8 mouse cellular contexts compared by ENCODE assay signal in the genomic region with DNA sequence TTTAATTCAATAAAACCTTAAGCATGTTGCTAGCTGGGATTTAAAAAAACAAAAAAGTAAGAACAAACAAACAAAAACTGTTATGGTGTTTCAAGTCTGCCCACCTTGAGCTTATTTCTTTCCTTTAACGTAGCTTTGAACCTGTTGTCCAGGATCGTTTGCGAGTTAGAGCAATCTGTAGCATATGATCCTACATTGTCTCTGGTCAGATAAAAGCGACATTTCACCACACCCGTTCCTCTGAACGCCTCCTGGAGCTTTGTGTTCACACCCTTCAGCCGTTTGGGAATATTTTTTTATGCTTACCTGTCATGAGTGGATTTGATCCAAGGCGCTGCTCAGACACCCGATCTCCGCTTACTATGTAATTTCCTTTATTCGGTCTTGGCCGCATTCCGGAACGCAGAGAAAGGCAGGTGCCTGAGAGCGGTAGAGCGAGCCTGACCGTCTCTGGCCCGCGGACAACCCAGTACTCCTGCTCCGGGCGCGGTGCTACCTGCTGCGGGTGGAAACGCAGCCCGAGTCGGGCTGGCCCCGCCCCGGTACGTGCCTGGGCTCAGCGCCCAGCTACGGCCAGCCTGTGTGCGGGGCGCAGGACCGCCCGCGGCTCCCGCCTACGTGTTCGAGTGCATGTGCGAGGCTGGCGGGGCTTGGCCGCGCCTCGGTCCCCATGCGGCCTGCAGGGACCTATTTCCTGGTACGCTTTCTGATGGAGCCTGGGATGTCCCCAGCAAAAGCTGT. TPM values are rescaled to one million over a fixed set of nuclear protein-coding genes. Genes with fewer than 3 reads are reported as not detected.
DNase-seq lines count a peak whose midpoint lies in the region; ATAC-seq and TF ChIP-seq lines count a peak whose summit lies in the region.

No protein-coding gene starts in this region.

- H3K4me3 ChIP-seq in brown adipose tissue, adult 24 weeks (ENCODE audit: insufficient read depth, low read depth, low read length), result peak overlapping the region; percentile 42
- peak overlapping the region; percentile 45 for H3K4me3 ChIP-seq in forebrain, embryonic 12.5 days (replicated peaks)
- peak overlapping the region; percentile 32 for H3K4me3 ChIP-seq in liver, postnatal 0 days (ENCODE audit: low read depth, low read length)
- peak overlapping the region; percentile 45 for H3K4me3 ChIP-seq in neural tube, embryonic 13.5 days

- TF ChIP-seq CTCF in liver, postnatal 0 days (IDR thresholded peaks at IDR 0.05; ENCODE audit: low read depth), result no peak

- peak overlapping the region; percentile 59 for H3K9ac ChIP-seq in forebrain, embryonic 12.5 days
- peak overlapping the region; percentile 23 for H3K9ac ChIP-seq in liver, postnatal 0 days (replicated peaks)
- peak overlapping the region; percentile 69 for H3K9ac ChIP-seq in neural tube, embryonic 13.5 days

- intact Hi-C loops in heart, postnatal 10 days (cut with DNase I), result no loop called here

- no peaks in the 10 kb centered on the region for H3K9me3 ChIP-seq in forebrain, embryonic 12.5 days
- no peaks in the 10 kb centered on the region for H3K9me3 ChIP-seq in liver, postnatal 0 days (ENCODE audit: low read length)
- H3K9me3 ChIP-seq in neural tube, embryonic 13.5 days, result no peaks in the 10 kb centered on the region

- peaks cover 8% of the 10 kb centered on the region; the same call in 1 of the 2 replicates for H3K4me1 ChIP-seq in brown adipose tissue, adult 24 weeks (ENCODE audit: control insufficient read depth, insufficient read depth, insufficient read length, low read length)
- peaks cover 11% of the 10 kb centered on the region for H3K4me1 ChIP-seq in forebrain, embryonic 12.5 days
- peaks cover 9% of the 10 kb centered on the region for H3K4me1 ChIP-seq in liver, postnatal 0 days (ENCODE audit: insufficient read depth)
- peaks cover 21% of the 10 kb centered on the region for H3K4me1 ChIP-seq in neural tube, embryonic 13.5 days (replicated peaks)

- TF ChIP-seq EP300 in liver, postnatal 0 days (IDR thresholded peaks at IDR 0.05; ENCODE audit: low read depth), result no peak

- peak overlapping the region; percentile 79 for H3K4me2 ChIP-seq in forebrain, embryonic 12.5 days
- H3K4me2 ChIP-seq in liver, postnatal 0 days (ENCODE audit: low read depth, low read length), result peak overlapping the region; percentile 66
- H3K4me2 ChIP-seq in neural tube, embryonic 13.5 days, result peak overlapping the region; percentile 75

- 4% methylated on average over 46 of the region's 46 CpGs for WGBS in forebrain, embryonic 12.5 days
- WGBS in liver, postnatal 0 days (ENCODE audit: insufficient replicate concordance), result 7% methylated on average over 46 of the region's 46 CpGs
- 6% methylated on average over 46 of the region's 46 CpGs for WGBS in neural tube, embryonic 13.5 days

- H3K36me3 ChIP-seq in forebrain, embryonic 12.5 days (replicated peaks), result peaks cover 10% of the 10 kb centered on the region
- peaks cover 2% of the 10 kb centered on the region for H3K36me3 ChIP-seq in liver, postnatal 0 days (replicated peaks; ENCODE audit: insufficient read depth, low read length)
- H3K36me3 ChIP-seq in neural tube, embryonic 13.5 days, result peaks cover 11% of the 10 kb centered on the region

- DNase-seq in CD4-positive helper T cell, adult 2 months (ENCODE audit: low read depth, low spot score), result peak; percentile 19
- DNase-seq in heart, postnatal 10 days, result peak; percentile 63 to 64
- peak; percentile 64 for DNase-seq in kidney, postnatal 14 days
- DNase-seq in liver, postnatal 0 days, result peak; percentile 59
- DNase-seq in urinary bladder, postnatal 25 days (ENCODE audit: low spot score), result peak; percentile 17

- H3K27ac ChIP-seq in brown adipose tissue, adult 24 weeks (replicated peaks; ENCODE audit: low read depth, low read length), result no peak overlapping the region
- H3K27ac ChIP-seq in forebrain, embryonic 12.5 days, result no peak overlapping the region
- no peak overlapping the region for H3K27ac ChIP-seq in liver, postnatal 0 days (ENCODE audit: low read depth)
- H3K27ac ChIP-seq in neural tube, embryonic 13.5 days (replicated peaks), result peak overlapping the region; percentile 18; the same call in 1 of the 2 replicates

- ATAC-seq in forebrain, embryonic 12.5 days (ENCODE audit: low FRiP score), result peak; percentile 93
- peak; percentile 78 for ATAC-seq in liver, postnatal 0 days
- ATAC-seq in neural tube, embryonic 13.5 days (ENCODE audit: low read depth), result peak; percentile 91

- H3K27me3 ChIP-seq in forebrain, embryonic 12.5 days, result no peaks in the 10 kb centered on the region
- no peaks in the 10 kb centered on the region for H3K27me3 ChIP-seq in liver, postnatal 0 days (ENCODE audit: insufficient read depth, low read length)
- H3K27me3 ChIP-seq in neural tube, embryonic 13.5 days, result peaks cover 12% of the 10 kb centered on the region; the same call in 1 of the 2 replicates

RNA-seq across cellular contexts. Expression of gene Gm49321, which starts 12.0 kb away (rescaled TPM):
- polyA plus RNA-seq in brown adipose tissue, adult 24 weeks (2012; ENCODE audit: insufficient read depth, insufficient read length, missing spikeins), result 4.1 TPM in 1 of 2 replicates, not detected in the other
- polyA plus RNA-seq in forebrain, embryonic 12.5 days (2016; fragmentation: Nextera tagmentation; extraction: Ambion mirVana), result 15.6 and 19.5 TPM in 2 replicates
- total RNA-seq in heart, postnatal 10 days (2021), result 1 to 10 TPM; 5.6 to 8.4 TPM
- polyA plus RNA-seq in liver, postnatal 0 days (2015; fragmentation: Nextera tagmentation; extraction: Ambion mirVana), result 1.8 and 1.9 TPM in 2 replicates
- 18.0 and 22.7 TPM in 2 replicates for polyA plus RNA-seq in neural tube, embryonic 13.5 days (2015; fragmentation: Nextera tagmentation; extraction: Ambion mirVana)

RNA-seq across cellular contexts. Expression of gene Snapc1, which starts 14.8 kb away (rescaled TPM):
- polyA plus RNA-seq in brown adipose tissue, adult 24 weeks (2012; ENCODE audit: insufficient read depth, insufficient read length, missing spikeins), result 7.6 and 11.3 TPM in 2 replicates
- 29.6 and 29.9 TPM in 2 replicates for polyA plus RNA-seq in forebrain, embryonic 12.5 days (2016; fragmentation: Nextera tagmentation; extraction: Ambion mirVana)
- 10 to 100 TPM in 1 of 2 experiments, 1 to 10 TPM in 1; 6.6 to 12.1 TPM for total RNA-seq in heart, postnatal 10 days (2021)
- polyA plus RNA-seq in liver, postnatal 0 days (2015; fragmentation: Nextera tagmentation; extraction: Ambion mirVana), result 3.3 and 3.6 TPM in 2 replicates
- 36.1 and 37.5 TPM in 2 replicates for polyA plus RNA-seq in neural tube, embryonic 13.5 days (2015; fragmentation: Nextera tagmentation; extraction: Ambion mirVana)

RNA-seq across cellular contexts. Expression of gene Syt16, which starts 48.0 kb away (rescaled TPM):
- not detected in 2 replicates for polyA plus RNA-seq in brown adipose tissue, adult 24 weeks (2012; ENCODE audit: insufficient read depth, insufficient read length, missing spikeins)
- 12.1 and 14.5 TPM in 2 replicates for polyA plus RNA-seq in forebrain, embryonic 12.5 days (2016; fragmentation: Nextera tagmentation; extraction: Ambion mirVana)
- total RNA-seq in heart, postnatal 10 days (2021), result not detected
- not detected in 2 replicates for polyA plus RNA-seq in liver, postnatal 0 days (2015; fragmentation: Nextera tagmentation; extraction: Ambion mirVana)
- 46.6 and 50.2 TPM in 2 replicates for polyA plus RNA-seq in neural tube, embryonic 13.5 days (2015; fragmentation: Nextera tagmentation; extraction: Ambion mirVana)

RNA-seq across cellular contexts. Expression of gene Hif1a, which starts 48.3 kb away (rescaled TPM):
- 27.5 and 35.0 TPM in 2 replicates for polyA plus RNA-seq in brown adipose tissue, adult 24 weeks (2012; ENCODE audit: insufficient read depth, insufficient read length, missing spikeins)
- polyA plus RNA-seq in forebrain, embryonic 12.5 days (2016; fragmentation: Nextera tagmentation; extraction: Ambion mirVana), result 123 and 124 TPM in 2 replicates
- 100 to 1,000 TPM in 1 of 2 experiments, 10 to 100 TPM in 1; 95.2 to 111 TPM for total RNA-seq in heart, postnatal 10 days (2021)
- polyA plus RNA-seq in liver, postnatal 0 days (2015; fragmentation: Nextera tagmentation; extraction: Ambion mirVana), result 13.4 and 13.9 TPM in 2 replicates
- 89.2 and 100 TPM in 2 replicates for polyA plus RNA-seq in neural tube, embryonic 13.5 days (2015; fragmentation: Nextera tagmentation; extraction: Ambion mirVana)

Comparison
In these comparisons a context has a peak if more than half of its experiments do, and no peak if none do; other contexts are left out.
1. RNA of gene Syt16, which starts 48.0 kb away (polyA plus RNA-seq): 46.6 to 50.2 TPM in neural tube, embryonic 13.5 days and 12.1 to 14.5 TPM in forebrain, embryonic 12.5 days; not detected in brown adipose tissue, adult 24 weeks and not detected in liver, postnatal 0 days; every median in the first group is over 10 times any median in the second.
2. Peak in every context shown above with its lines, with median percentiles within 50 percentile points of each other: DNase-seq, H3K4me3 ChIP-seq, ATAC-seq, H3K4me2 ChIP-seq and H3K9ac ChIP-seq.